Mouse (Mus musculus): ENCODE measurements around the gene Nutm1. TPM values are rescaled to one million over a fixed set of nuclear protein-coding genes. Genes with fewer than 3 reads are reported as not detected.

The Nutm1 gene
- polyA plus RNA-seq, 1 experiment: not detected

- H3K27ac ChIP-seq (ENCODE audit: insufficient read depth, low read depth, low read length): no peak overlapping the region
- TF ChIP-seq CTCF (IDR thresholded peaks at IDR 0.05; ENCODE audit: insufficient read depth, low read depth, low read length): no peak
- TF ChIP-seq POLR2A (IDR thresholded peaks at IDR 0.05; ENCODE audit: insufficient read depth, low read depth, low read length): no peak
- WGBS: 13% methylated on average over 21 of the region's 21 CpGs
- H3K4me3 ChIP-seq (ENCODE audit: insufficient read depth, low read depth, low read length): peak overlapping the region; percentile 43
- peaks cover 5% of the 10 kb centered on the region for H3K4me1 ChIP-seq (ENCODE audit: control insufficient read depth, insufficient read depth, low read length)
These were observed 25.4 kb upstream of the Nutm1 start for GRCm38 (mm10) chr2:112284363-112285030.

DNA sequence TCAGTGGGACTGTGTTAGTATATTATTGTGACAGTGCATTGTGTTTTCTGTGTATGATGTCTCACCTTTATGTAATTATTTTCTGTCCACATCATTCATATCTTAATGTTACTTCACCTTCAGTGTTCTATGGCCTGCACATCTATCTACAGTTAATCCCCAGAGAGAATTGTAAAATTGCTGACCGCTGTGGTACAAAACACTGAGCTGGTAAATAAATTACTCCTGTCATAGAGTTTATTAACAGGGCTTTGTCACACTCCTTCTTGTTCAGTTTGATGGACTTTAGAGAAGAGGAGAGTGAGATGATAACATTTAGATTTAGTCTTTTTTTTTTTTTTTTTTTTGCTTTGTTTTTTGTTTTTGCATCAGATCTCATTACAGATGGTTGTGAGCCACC lies 23.8 kb upstream of the Nutm1 start:
- WGBS: 96% methylated on average over 1 of the region's 1 CpGs
- Histone ChIP-seq H3K4me1 (ENCODE audit: control insufficient read depth, insufficient read depth, low read length) (peaks cover 5% of the 10 kb centered on the region), H3K27ac (ENCODE audit: insufficient read depth, low read depth, low read length) (no peak overlapping the region), H3K4me3 (ENCODE audit: insufficient read depth, low read depth, low read length) (no peak overlapping the region)
- TF ChIP-seq POLR2A (IDR thresholded peaks at IDR 0.05; ENCODE audit: insufficient read depth, low read depth, low read length) (no peak), CTCF (IDR thresholded peaks at IDR 0.05; ENCODE audit: insufficient read depth, low read depth, low read length) (no peak)

- TF ChIP-seq CTCF (IDR thresholded peaks at IDR 0.05; ENCODE audit: insufficient read depth, low read depth, low read length) (no peak), POLR2A (IDR thresholded peaks at IDR 0.05; ENCODE audit: insufficient read depth, low read depth, low read length) (no peak)
- Histone ChIP-seq H3K4me1 (ENCODE audit: control insufficient read depth, insufficient read depth, low read length) (peaks cover 2% of the 10 kb centered on the region; the same call in 1 of the 2 replicates), H3K4me3 (ENCODE audit: insufficient read depth, low read depth, low read length) (no peak overlapping the region), H3K27ac (ENCODE audit: insufficient read depth, low read depth, low read length) (no peak overlapping the region)
- 98% methylated on average over 3 of the region's 3 CpGs for WGBS
These were observed 17.8 kb upstream of the Nutm1 start for GRCm38 (mm10) chr2:112276870-112277269.

- Histone ChIP-seq H3K4me3 (ENCODE audit: insufficient read depth, low read depth, low read length) (no peak overlapping the region), H3K27ac (ENCODE audit: insufficient read depth, low read depth, low read length) (no peak overlapping the region)
- 85% methylated on average over 6 of the region's 6 CpGs for WGBS
These were observed 14.4 kb upstream of the Nutm1 start for GRCm38 (mm10) chr2:112273474-112273873.

DNA sequence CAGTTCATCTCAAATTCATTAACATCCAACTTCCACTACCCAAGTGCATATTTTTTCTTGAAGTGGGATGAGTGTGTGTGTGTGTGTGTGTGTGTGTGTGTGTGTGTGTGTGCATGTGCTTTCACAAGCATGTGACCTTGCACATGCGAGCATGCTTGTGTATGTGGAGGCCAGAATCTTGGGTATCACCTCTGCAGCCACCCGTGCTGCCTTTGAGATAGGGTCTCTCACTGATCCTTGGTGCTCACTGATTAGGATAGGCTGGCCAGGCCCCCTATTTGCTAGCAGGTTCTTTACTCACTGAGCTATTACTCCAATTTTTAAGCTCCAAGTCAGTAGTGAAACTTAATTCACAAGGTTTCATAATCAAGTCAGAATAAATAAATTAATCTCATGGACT lies 13.8 kb upstream of the Nutm1 start:
- Histone ChIP-seq H3K27ac (ENCODE audit: insufficient read depth, low read depth, low read length) (no peak overlapping the region), H3K4me1 (ENCODE audit: control insufficient read depth, insufficient read depth, low read length) (peaks cover 6% of the 10 kb centered on the region; the same call in 1 of the 2 replicates), H3K4me3 (ENCODE audit: insufficient read depth, low read depth, low read length) (no peak overlapping the region)
- 89% methylated on average over 2 of the region's 2 CpGs for WGBS
- TF ChIP-seq POLR2A (IDR thresholded peaks at IDR 0.05; ENCODE audit: insufficient read depth, low read depth, low read length) (no peak), CTCF (IDR thresholded peaks at IDR 0.05; ENCODE audit: insufficient read depth, low read depth, low read length) (no peak)

More at GRCm38 (mm10) chr2:112273474-112273873, 14.4 kb upstream of the Nutm1 start:
- TF ChIP-seq POLR2A (IDR thresholded peaks at IDR 0.05; ENCODE audit: insufficient read depth, low read depth, low read length) (no peak), CTCF (IDR thresholded peaks at IDR 0.05; ENCODE audit: insufficient read depth, low read depth, low read length) (no peak)
- peaks cover 3% of the 10 kb centered on the region; the same call in 1 of the 2 replicates for H3K4me1 ChIP-seq (ENCODE audit: control insufficient read depth, insufficient read depth, low read length)

GRCm38 (mm10) chr2:112270011-112270410 lies 10.9 kb upstream of the Nutm1 start:
- TF ChIP-seq CTCF (IDR thresholded peaks at IDR 0.05; ENCODE audit: insufficient read depth, low read depth, low read length) (no peak), POLR2A (IDR thresholded peaks at IDR 0.05; ENCODE audit: insufficient read depth, low read depth, low read length) (no peak)
- Histone ChIP-seq H3K27ac (ENCODE audit: insufficient read depth, low read depth, low read length) (no peak overlapping the region), H3K4me1 (ENCODE audit: control insufficient read depth, insufficient read depth, low read length) (peaks cover 6% of the 10 kb centered on the region; the same call in 1 of the 2 replicates), H3K4me3 (ENCODE audit: insufficient read depth, low read depth, low read length) (no peak overlapping the region)
- WGBS: 80% methylated on average over 2 of the region's 2 CpGs

DNA sequence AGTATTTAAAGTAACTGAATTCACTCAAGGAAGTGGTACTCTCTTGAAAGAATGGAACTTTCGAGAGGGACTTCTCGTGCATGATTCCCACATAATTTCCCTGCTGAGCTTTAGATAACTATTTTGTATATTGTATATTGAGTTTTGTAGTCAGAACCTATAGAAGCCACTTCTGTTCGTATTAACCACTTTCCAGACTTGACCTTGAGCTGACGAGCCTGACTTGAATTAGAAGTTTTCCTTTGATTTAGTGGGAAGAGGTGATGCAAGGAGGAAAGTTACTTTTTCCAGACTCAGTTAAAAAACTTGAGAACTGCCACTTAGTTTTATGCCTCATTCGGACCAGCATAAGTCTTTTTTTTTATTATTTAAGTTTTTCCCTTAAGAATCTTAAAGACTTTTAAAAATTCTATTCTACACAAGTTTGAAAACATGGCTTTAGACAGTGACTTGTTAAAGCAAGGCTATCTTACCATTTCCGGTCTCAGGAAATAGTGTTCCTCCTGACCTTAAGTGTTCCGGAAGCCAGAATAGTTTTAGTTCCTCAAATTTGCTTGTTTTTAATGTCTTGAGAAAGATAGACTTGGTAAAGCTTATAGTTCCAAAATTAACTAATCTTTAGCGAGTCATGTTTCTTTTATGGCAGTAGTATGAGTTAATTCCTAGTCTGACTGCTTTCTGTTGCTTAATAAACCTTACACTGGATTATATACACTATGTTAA lies 8.6 kb upstream of the Nutm1 start:
- TF ChIP-seq CTCF (IDR thresholded peaks at IDR 0.05; ENCODE audit: insufficient read depth, low read depth, low read length): no peak
- TF ChIP-seq POLR2A (IDR thresholded peaks at IDR 0.05; ENCODE audit: insufficient read depth, low read depth, low read length): no peak
- Histone ChIP-seq H3K27ac (ENCODE audit: insufficient read depth, low read depth, low read length) (no peak overlapping the region), H3K4me3 (ENCODE audit: insufficient read depth, low read depth, low read length) (no peak overlapping the region), H3K4me1 (ENCODE audit: control insufficient read depth, insufficient read depth, low read length) (0 out of 2 replicates have a peak, but pooled peaks cover 4% of the 10 kb centered on the region)
- WGBS: 40% methylated on average over 8 of the region's 8 CpGs

DNA sequence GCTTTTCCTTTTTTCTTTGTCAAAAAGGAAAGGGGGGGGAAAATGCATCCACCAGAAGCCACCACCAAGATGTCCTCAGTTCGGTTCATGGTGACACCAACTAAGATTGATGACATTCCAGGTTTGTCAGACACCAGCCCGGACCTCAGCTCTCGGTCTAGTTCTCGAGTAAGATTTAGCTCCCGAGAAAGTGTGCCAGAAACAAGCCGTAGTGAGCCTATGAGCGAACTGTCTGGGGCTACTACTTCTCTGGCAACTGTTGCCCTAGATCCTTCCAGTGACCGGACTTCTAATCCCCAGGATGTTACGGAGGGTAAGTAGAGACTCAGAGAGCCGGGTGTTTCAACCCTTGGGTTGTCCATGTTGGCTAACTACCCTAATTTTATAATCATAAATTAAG lies 7.7 kb upstream of the Nutm1 start:
- WGBS: 2% methylated on average over 10 of the region's 10 CpGs
- Histone ChIP-seq H3K4me1 (ENCODE audit: control insufficient read depth, insufficient read depth, low read length) (0 out of 2 replicates have a peak, but pooled peaks cover 4% of the 10 kb centered on the region), H3K4me3 (ENCODE audit: insufficient read depth, low read depth, low read length) (peak overlapping the region; percentile 60), H3K27ac (ENCODE audit: insufficient read depth, low read depth, low read length) (peak overlapping the region; percentile 52; the same call in 1 of the 2 replicates)
- TF ChIP-seq POLR2A (IDR thresholded peaks at IDR 0.05; ENCODE audit: insufficient read depth, low read depth, low read length) (no peak), CTCF (IDR thresholded peaks at IDR 0.05; ENCODE audit: insufficient read depth, low read depth, low read length) (no peak)

- peak within 1 kb of the TSS; percentile 94 for H3K4me3 ChIP-seq (ENCODE audit: insufficient read depth, low read depth, low read length)
- H3K4me1 ChIP-seq (ENCODE audit: control insufficient read depth, insufficient read depth, low read length): 0 out of 2 replicates have a peak, but pooled peaks cover 4% of the 10 kb centered on the region
- H3K27ac ChIP-seq (ENCODE audit: insufficient read depth, low read depth, low read length): peak within 1 kb of the TSS; percentile 90
- no peak for TF ChIP-seq CTCF (IDR thresholded peaks at IDR 0.05; ENCODE audit: insufficient read depth, low read depth, low read length)
- no peak for TF ChIP-seq POLR2A (IDR thresholded peaks at IDR 0.05; ENCODE audit: insufficient read depth, low read depth, low read length)
- WGBS: 0% methylated on average over 11 of the region's 11 CpGs
These were observed 7.1 kb upstream of the Nutm1 start, which contains the start of gene Gm21985 for GRCm38 (mm10) chr2:112266242-112266592. TSS of gene Gm21985 (plus strand) at chr2:112266314.

All from olfactory bulb, adult 2 months (tissue).